Mouse (Mus musculus) CH12.LX (cell line): ENCODE measurements around the gene Akr1b8.

Source experiments
- CTCF ChIP-seq, 2 experiments: IDR thresholded peaks in 1 of 2; conservative IDR thresholded peaks in 1 of 2; 2 replicates each; pipeline ENCODE4 v1.5.1; 2011 to 2012; ENCODE audit warnings: low read depth in 2 of 2, low read length in 2 of 2, improper control_type of control experiment in 1 of 2, inconsistent platforms in 1 of 2, mild to moderate bottlenecking in 1 of 2, moderate library complexity in 1 of 2
- JUND ChIP-seq: conservative IDR thresholded peaks from 2 replicates; pipeline ENCODE4 v1.6.1; 2011; ENCODE audit warnings: low read depth, low read length, improper control_type of control experiment
- MAZ ChIP-seq: IDR thresholded peaks from 2 replicates; pipeline ENCODE4 v1.6.1; 2012; ENCODE audit warnings: low read depth, mild to moderate bottlenecking, inconsistent platforms, low read length, improper control_type of control experiment, moderate library complexity
- POLR2A ChIP-seq: IDR thresholded peaks from 2 replicates; pipeline ENCODE4 v1.6.1; 2011; ENCODE audit warnings: low read depth, mild to moderate bottlenecking, improper control_type of control experiment, low read length
- USF1 ChIP-seq: IDR thresholded peaks from 2 replicates; pipeline ENCODE4 v1.6.1; 2014; ENCODE audit warnings: low read depth, mild to moderate bottlenecking, inconsistent platforms, low read length, improper control_type of control experiment
- ZNF384 ChIP-seq: IDR thresholded peaks from 2 replicates; pipeline ENCODE4 v1.6.1; 2012; ENCODE audit warnings: low read depth, low read length, improper control_type of control experiment, inconsistent platforms

DNA sequence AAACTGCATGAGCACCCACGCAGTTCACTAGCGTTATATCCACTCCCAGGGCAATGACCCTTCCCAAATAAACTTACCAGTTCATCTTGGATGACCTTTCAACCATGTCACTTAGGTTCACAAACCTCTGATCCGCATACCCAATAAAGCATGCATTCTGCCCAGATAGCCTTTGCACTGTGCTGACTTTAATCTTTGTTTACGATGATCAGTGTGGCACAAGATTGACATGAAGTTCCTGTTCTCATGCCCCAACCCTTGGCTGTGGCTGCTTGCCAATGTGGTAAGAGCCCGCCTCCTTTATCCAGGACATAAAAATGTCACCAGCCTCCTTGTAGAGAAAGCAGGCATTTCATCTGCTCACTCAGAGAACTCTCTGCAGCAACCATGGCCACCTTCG lies 58.1 kb downstream of the Akr1b8 start, which contains the start of gene Akr1b7:
- TF ChIP-seq CTCF (conservative IDR thresholded peaks at IDR 0.05 in 1 of 2, IDR thresholded peaks at IDR 0.05 in 1 of 2; ENCODE audit: low read depth in 2 of 2, low read length in 2 of 2) (no peak), POLR2A (no peak), ZNF384 (no peak), MAZ (no peak), USF1 (no peak), JUND (no peak)
